Mouse (Mus musculus): Measurements from ENCODE around the gene Gm7694.

- TF ChIP-seq CTCF (conservative IDR thresholded peaks at IDR 0.05; ENCODE audit: low read length) (no peak), NANOG (IDR thresholded peaks at IDR 0.05; ENCODE audit: borderline replicate concordance, low read length) (no peak)
Measured at GRCm38 (mm10) chr1:170325277-170325676, 19.1 kb upstream of the Gm7694 start.
